Mouse (Mus musculus) stomach, embryonic 16.5 days (tissue): ENCODE results near the gene Stk19. TPM values are rescaled to one million over a fixed set of nuclear protein-coding genes. Genes with fewer than 3 reads are reported as not detected.
"Not testable (repeated sequence)": the region's sequence is repeated elsewhere in the genome, so short reads cannot be mapped to it uniquely, and the experiment has no call there.

Experiments used
- ATAC-seq: fragments of 200-750 bp; cut with Nextera tagmentation; 2 replicates; pipeline ENCODE4 v1.8.0; 2017; ENCODE audit warnings: moderate number of reproducible peaks, moderate TSS enrichment; ENCODE audit not compliant: insufficient read depth, low FRiP score
- H3K27ac ChIP-seq: fragments of 300-500 bp; sonication (generic); 2 replicates; pipeline ENCODE4 v1.5.1; 2014; ENCODE audit warnings: low read length
- H3K27me3 ChIP-seq: fragments of 300-500 bp; sonication (generic); 2 replicates; pipeline ENCODE4 v1.6.1; 2014; ENCODE audit warnings: low read length, control low read depth, mixed read lengths; ENCODE audit not compliant: control insufficient read depth, insufficient read depth
- H3K36me3 ChIP-seq: fragments of 300-500 bp; sonication (generic); 2 replicates; pipeline ENCODE4 v1.6.1; 2014; ENCODE audit warnings: low read length; ENCODE audit not compliant: control insufficient read depth, insufficient read depth
- H3K4me1 ChIP-seq: fragments of 300-500 bp; sonication (generic); 2 replicates; pipeline ENCODE4 v1.6.1; 2014; ENCODE audit warnings: low read length, control low read depth, mixed read lengths; ENCODE audit not compliant: control insufficient read depth, insufficient read depth
- H3K4me2 ChIP-seq: fragments of 300-500 bp; sonication (generic); 2 replicates; pipeline ENCODE4 v1.6.1; 2014; ENCODE audit warnings: low read depth, low read length, mixed read lengths
- H3K4me3 ChIP-seq: fragments of 300-500 bp; sonication (generic); replicated peaks from 2 replicates; pipeline ENCODE4 v1.5.1; 2014; ENCODE audit warnings: mild to moderate bottlenecking, low read length
- H3K9ac ChIP-seq: fragments of 300-500 bp; sonication (generic); 2 replicates; pipeline ENCODE4 v1.6.1; 2014; ENCODE audit warnings: low read length
- H3K9me3 ChIP-seq: fragments of 300-500 bp; sonication (generic); replicated peaks from 2 replicates; pipeline ENCODE4 v1.6.1; 2016; ENCODE audit warnings: low read length, control low read depth; ENCODE audit not compliant: control insufficient read depth
- WGBS: fragments of 180-500 bp; shearing (Covaris S2); extraction: QIAGEN DNeasy Blood & Tissue Kit; methylation state at CpG from one replicate; pipeline ENCODE4 v1.1.7; 2014; 5-methylcytosine and 5-hydroxymethylcytosine counted together
- polyA plus RNA-seq: library from polyadenylated mRNA; unstranded; fragments of >200 nt; fragmentation: Nextera tagmentation; extraction: Ambion mirVana; gene quantifications from 2 replicates; pipeline ENCODE4 v1.2.1, GENCODE M21; 2015

Gene Stk19
- polyA plus RNA-seq, 1 experiment from 2014 or later, result 25.8 TPM

DNA sequence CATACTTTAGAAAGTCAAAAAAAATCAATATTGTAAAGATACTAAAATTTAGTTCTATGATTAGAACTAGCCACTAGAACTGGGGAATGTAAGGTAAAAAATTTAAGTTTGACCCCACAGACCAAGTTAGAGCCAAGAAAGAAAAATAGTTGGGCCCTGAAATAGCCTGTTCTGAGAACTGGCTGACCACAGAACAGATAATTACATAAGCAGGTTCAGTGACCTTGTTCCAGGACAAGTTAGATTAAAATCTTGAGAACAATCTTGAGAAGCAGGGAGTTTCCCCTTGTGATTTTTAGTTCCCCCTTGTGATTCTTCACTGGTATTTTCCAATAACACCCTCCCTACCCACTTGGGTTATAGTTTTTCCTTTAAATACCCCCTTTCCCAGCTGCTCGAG lies 6.0 kb downstream of the Stk19 start:
- not testable (repeated sequence) for H3K27ac ChIP-seq, H3K9me3 ChIP-seq, H3K9ac ChIP-seq, H3K4me2 ChIP-seq, ATAC-seq, H3K4me1 ChIP-seq, H3K4me3 ChIP-seq, H3K27me3 ChIP-seq
- WGBS, result 95% methylated on average over 1 of the region's 1 CpGs
- peaks cover 26% of the 10 kb centered on the region for H3K36me3 ChIP-seq

DNA sequence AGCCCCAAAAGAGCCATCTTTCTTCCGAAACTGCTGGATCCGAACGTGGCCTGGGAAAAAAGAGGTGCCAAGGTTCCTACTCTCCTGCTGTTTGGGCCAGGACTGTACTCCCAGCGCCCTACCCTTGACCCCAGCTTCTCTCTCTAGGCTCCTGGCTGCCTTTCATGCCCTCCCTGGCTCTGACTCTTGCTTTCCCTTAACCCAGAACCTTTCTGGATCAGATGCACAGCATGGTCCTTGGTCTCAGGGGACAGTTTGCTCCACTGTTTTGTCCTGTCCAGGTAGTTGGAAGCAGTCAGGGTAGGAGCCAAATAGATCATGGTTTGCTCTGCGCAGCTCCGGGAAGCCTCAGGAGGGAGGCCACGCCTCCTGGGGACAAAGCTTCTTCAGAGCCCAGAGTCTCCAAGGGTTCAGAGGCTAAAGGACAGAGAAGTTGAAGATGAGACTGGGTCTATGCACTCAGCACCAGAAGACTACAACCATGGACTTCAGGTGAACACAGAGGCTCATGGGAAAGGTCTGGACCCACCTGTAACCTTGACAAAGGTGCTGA lies 21.9 kb downstream of the Stk19 start:
- Histone ChIP-seq H3K9me3 (no peaks in the 10 kb centered on the region), H3K27me3 (no peaks in the 10 kb centered on the region), H3K36me3 (no peaks in the 10 kb centered on the region), H3K9ac (no peak overlapping the region), H3K4me1 (no peaks in the 10 kb centered on the region), H3K27ac (no peak overlapping the region), H3K4me2 (no peak overlapping the region), H3K4me3 (no peak overlapping the region)
- ATAC-seq, result no peak
- WGBS, result 74% methylated on average over 7 of the region's 7 CpGs

DNA sequence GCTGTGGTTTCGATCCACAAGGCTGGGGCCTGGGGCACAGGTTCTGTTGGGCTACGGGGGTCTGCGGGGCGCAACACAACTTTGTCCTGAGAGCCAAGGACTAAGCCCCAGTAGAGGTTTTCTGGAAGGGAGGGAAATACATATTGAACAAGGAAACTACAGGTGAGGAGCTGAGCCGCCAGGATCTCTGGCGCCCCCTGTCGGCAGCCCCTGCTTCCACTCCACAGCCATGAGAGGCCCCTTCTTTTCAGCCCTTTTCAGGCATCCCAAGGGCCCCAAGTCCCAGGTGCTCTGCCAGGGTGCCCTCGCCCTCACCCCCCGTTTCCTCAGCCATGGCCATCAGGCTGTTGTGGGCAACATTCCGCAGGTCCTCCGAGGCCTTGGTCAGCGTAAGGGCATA lies 23.0 kb downstream of the Stk19 start:
- not testable (repeated sequence) for ATAC-seq, H3K9ac ChIP-seq, H3K4me1 ChIP-seq, H3K4me3 ChIP-seq, H3K9me3 ChIP-seq, H3K27me3 ChIP-seq, H3K4me2 ChIP-seq, H3K27ac ChIP-seq, H3K36me3 ChIP-seq
- WGBS, result 58% methylated on average over 11 of the region's 12 CpGs

DNA sequence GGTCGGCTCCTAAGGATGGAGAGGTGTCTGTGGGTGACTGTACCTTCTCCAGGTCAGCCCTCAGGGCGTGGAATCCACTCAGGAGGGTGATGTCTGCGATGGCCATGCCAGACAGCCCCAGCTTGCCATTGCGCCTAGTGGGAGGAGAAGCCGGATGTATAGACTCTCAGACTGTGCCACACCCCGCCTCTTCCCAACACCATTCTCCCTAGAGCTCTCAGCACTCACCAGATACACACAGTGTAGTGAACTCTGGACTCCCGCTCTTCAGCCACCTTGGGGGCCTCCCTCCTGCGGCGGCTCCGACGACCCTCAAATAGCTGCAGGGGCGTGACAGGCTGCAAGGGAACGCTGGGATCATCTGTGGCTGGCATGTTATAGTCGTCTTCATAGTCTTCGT lies 25.5 kb downstream of the Stk19 start:
- 66% methylated on average over 15 of the region's 15 CpGs for WGBS
- H3K4me2 ChIP-seq, result no peak overlapping the region
- H3K36me3 ChIP-seq, result no peaks in the 10 kb centered on the region
- ATAC-seq, result no peak
- no peaks in the 10 kb centered on the region for H3K9me3 ChIP-seq
- no peaks in the 10 kb centered on the region for H3K4me1 ChIP-seq
- H3K4me3 ChIP-seq, result no peak overlapping the region
- H3K9ac ChIP-seq, result no peak overlapping the region
- no peaks in the 10 kb centered on the region for H3K27me3 ChIP-seq
- no peak overlapping the region for H3K27ac ChIP-seq

DNA sequence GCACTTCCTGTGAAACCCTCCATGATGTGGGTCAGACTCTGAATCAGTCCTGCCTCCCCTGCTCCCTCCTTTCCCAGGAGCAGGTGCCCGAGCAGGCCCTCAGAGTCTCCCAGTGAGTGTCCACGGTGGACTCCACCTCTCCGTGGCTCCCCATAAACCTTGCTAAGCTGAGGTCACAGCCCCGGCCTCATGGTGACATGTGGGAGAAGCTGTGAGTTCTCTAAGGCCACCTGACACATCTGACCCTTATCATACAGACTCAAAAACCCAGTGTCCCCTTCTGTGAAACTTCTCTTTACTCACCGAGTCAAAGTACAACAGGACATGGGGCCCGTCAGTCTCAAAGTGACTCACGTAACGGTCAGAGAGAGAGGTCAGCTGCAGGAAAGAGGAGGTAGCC lies 25.9 kb downstream of the Stk19 start:
- not testable (repeated sequence) for H3K27me3 ChIP-seq

DNA sequence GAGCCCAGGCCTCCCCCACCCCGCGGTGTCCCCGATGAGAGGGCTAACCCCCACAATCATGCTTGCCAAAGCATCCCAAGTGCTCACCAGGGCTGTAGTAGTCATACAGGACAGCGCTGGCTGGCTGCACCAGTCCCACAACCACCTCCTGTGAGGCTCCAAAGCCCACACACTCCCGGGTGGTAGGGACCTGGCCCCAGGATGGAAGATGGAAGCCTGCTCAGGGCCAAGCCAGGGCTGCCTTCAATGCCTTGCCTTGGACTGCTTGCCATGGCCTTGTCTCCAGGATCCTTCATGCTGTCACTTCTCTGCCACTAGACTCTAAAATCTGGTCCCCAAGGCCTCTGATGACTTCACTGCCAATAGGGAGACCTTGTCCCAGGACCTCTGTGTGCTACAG lies 26.3 kb downstream of the Stk19 start:
- 90% methylated on average over 5 of the region's 5 CpGs for WGBS
- not testable (repeated sequence) for H3K27ac ChIP-seq, H3K9ac ChIP-seq, H3K9me3 ChIP-seq, H3K4me2 ChIP-seq, H3K4me3 ChIP-seq, H3K4me1 ChIP-seq, ATAC-seq, H3K27me3 ChIP-seq, H3K36me3 ChIP-seq

More for the DNA sequence above, 25.9 kb downstream of the Stk19 start:
- not testable (repeated sequence) for H3K4me3 ChIP-seq, H3K27ac ChIP-seq, ATAC-seq, H3K4me2 ChIP-seq, H3K4me1 ChIP-seq, H3K36me3 ChIP-seq, H3K9me3 ChIP-seq, H3K9ac ChIP-seq
- WGBS, result 80% methylated on average over 8 of the region's 8 CpGs

DNA sequence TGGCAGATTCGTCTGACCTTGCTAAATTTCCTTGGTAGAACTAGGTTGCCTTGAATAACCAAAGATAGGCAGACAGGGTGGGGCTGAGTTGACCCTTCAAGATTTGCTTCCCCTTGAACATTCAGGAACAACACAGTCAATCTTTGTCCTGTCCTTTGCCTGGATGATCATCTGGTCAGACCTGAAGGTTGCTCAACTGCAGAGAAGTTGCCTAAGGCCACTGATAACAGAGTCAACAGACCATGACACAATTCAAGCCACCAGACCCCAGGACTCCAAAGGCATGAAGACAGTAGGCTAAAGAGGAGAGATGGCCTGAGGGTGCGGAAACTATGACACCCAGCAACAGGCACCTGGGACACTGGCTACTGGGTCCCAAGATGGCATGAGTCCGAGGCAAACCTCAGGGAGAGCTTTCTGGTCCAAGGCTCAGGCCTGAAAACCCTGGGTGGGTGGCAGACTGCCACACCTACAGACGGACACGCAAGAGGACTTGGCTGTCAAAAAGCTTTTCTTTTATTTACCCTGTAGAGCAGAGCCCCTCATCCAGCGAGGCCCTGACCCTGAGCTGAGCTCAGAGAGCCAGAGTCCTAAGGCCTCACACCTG lies 28.0 kb downstream of the Stk19 start:
- no peaks in the 10 kb centered on the region for H3K4me1 ChIP-seq
- no peak overlapping the region for H3K4me2 ChIP-seq
- H3K36me3 ChIP-seq, result no peaks in the 10 kb centered on the region
- H3K27me3 ChIP-seq, result no peaks in the 10 kb centered on the region
- 73% methylated on average over 6 of the region's 6 CpGs for WGBS
- no peak for ATAC-seq
- H3K4me3 ChIP-seq, result no peak overlapping the region
- H3K9me3 ChIP-seq, result no peaks in the 10 kb centered on the region; the same call in 1 of the 2 replicates
- no peak overlapping the region for H3K27ac ChIP-seq
- H3K9ac ChIP-seq, result no peak overlapping the region

DNA sequence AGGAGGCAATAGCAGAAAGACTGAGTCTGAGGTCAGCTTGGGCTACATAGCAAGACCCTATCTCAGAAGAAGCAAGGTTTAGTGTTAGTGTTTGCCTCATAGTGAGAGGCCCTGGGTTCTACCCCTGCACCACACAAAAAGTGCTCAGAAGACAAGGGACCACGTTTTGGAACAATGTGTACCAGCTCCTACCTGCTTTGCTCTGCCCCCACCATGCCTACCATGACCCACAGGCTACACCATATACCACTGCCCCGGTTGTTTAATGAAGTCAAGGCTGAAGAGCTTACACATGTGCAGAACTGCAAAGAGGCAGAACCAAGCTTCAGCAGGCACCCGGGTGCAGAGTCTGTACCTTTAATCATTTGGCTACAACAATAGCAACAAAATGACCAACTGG lies 29.6 kb downstream of the Stk19 start:
- H3K27ac ChIP-seq, result no peak overlapping the region
- no peak overlapping the region for H3K9ac ChIP-seq
- H3K4me3 ChIP-seq, result no peak overlapping the region
- H3K4me1 ChIP-seq, result no peaks in the 10 kb centered on the region
- no peak overlapping the region for H3K4me2 ChIP-seq
- H3K9me3 ChIP-seq, result no peaks in the 10 kb centered on the region; the same call in 1 of the 2 replicates
- no peaks in the 10 kb centered on the region for H3K36me3 ChIP-seq
- no peaks in the 10 kb centered on the region for H3K27me3 ChIP-seq
- no peak for ATAC-seq
- WGBS, result 60% methylated on average over 3 of the region's 3 CpGs

DNA sequence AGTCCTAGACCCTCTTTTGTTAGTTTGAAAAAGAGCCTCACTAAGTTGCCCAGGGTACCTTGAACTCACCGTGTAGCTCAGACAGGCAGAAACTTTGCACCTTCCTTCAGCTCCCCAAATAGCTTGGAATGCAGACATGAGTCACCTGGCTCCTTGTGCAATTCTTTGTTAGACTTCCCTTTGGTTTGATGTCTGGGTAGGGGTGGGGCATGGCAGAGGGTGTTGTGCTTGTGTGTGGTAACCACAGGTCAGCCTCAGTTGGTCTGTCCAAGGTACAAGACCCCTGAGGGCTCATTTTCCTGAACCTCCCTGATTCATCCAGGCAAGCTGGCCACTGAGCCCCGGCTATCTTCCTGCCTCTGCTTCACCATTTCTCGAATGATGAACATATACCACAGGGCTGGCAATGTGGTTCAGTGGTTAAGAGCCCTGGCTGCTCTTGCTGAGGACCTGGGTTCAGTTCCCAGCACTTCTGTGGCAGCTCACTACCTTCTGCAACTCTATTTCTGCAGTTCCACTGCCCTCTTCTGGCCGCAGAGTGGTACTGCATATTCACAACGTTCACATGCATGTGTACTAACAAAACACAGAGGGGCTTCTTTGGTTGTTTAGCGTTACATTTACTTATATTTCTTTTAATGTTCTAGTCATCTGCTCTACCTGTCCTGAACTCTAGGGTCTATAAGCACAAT lies 31.7 kb downstream of the Stk19 start:
- Histone ChIP-seq H3K27ac (no peak overlapping the region), H3K4me3 (no peak overlapping the region), H3K9ac (no peak overlapping the region), H3K4me1 (no peaks in the 10 kb centered on the region), H3K9me3 (no peaks in the 10 kb centered on the region; the same call in 1 of the 2 replicates), H3K27me3 (no peaks in the 10 kb centered on the region), H3K4me2 (no peak overlapping the region), H3K36me3 (no peaks in the 10 kb centered on the region)
- no peak for ATAC-seq
- 73% methylated on average over 6 of the region's 6 CpGs for WGBS
